8 mouse cellular contexts compared by ENCODE assay signal in genomic region chr3:121500225-121500624, GRCm38 (mm10). TPM values are rescaled to one million over a fixed set of nuclear protein-coding genes. Genes with fewer than 3 reads are reported as not detected.
A peak's percentile ranks its signal among the peaks of the same experiment; 100 is the strongest.
DNase-seq lines count a peak whose midpoint lies in the region; ATAC-seq lines count a peak whose summit lies in the region.

No protein-coding gene starts in this region.

- H3K27ac ChIP-seq in heart, embryonic 11.5 days (ENCODE audit: low read depth, low read length), result no peak overlapping the region
- H3K27ac ChIP-seq in lung, embryonic 16.5 days (ENCODE audit: low read length), result no peak overlapping the region

- peak; percentile 98 for ATAC-seq in CD4-positive, CD25-positive, alpha-beta regulatory T cell, adult 4 months
- no peak for ATAC-seq in heart, embryonic 11.5 days (replicated peaks; ENCODE audit: insufficient number of reproducible peaks, low FRiP score, low TSS enrichment)
- peak; percentile 59; the same call in 1 of the 2 replicates for ATAC-seq in lung, embryonic 16.5 days (ENCODE audit: low read depth)

- H3K9ac ChIP-seq in heart, embryonic 11.5 days (ENCODE audit: low read depth, low read length), result no peak overlapping the region
- H3K9ac ChIP-seq in lung, embryonic 16.5 days (ENCODE audit: low read length), result no peak overlapping the region

- no peaks in the 10 kb centered on the region for H3K36me3 ChIP-seq in heart, embryonic 11.5 days (ENCODE audit: control insufficient read depth, insufficient read depth, low read length)
- no peaks in the 10 kb centered on the region for H3K36me3 ChIP-seq in lung, embryonic 16.5 days (ENCODE audit: control insufficient read depth, insufficient read depth, low read length)

- no peak overlapping the region for H3K4me3 ChIP-seq in heart, embryonic 11.5 days (ENCODE audit: low read depth, low read length)
- no peak overlapping the region for H3K4me3 ChIP-seq in lung, embryonic 16.5 days (ENCODE audit: low read length)

- H3K27me3 ChIP-seq in heart, embryonic 11.5 days (ENCODE audit: control insufficient read depth, insufficient read depth, low read length), result no peaks in the 10 kb centered on the region
- no peaks in the 10 kb centered on the region for H3K27me3 ChIP-seq in lung, embryonic 16.5 days (ENCODE audit: control insufficient read depth, insufficient read depth, low read depth, low read length)

- WGBS in heart, embryonic 11.5 days (ENCODE audit: insufficient replicate concordance), result 47% methylated on average over 10 of the region's 10 CpGs
- 48% methylated on average over 10 of the region's 10 CpGs for WGBS in lung, embryonic 16.5 days

- DNase-seq in adrenal gland, adult (ENCODE audit: inconsistent age in 2 of 2, low spot score in 1 of 2), result peak; percentile 83 to 94
- peak; percentile 82 for DNase-seq in embryo, embryonic 10.5 days (ENCODE audit: low spot score)
- peak; percentile 84 to 87 for DNase-seq in kidney, postnatal 4 days
- peak; percentile 65 for DNase-seq in right cerebral cortex, postnatal 14 days
- peak; percentile 81 for DNase-seq in urinary bladder, postnatal 25 days (ENCODE audit: low spot score)

- no peaks in the 10 kb centered on the region for H3K4me1 ChIP-seq in heart, embryonic 11.5 days (ENCODE audit: control insufficient read depth, insufficient read depth, low read length)
- H3K4me1 ChIP-seq in lung, embryonic 16.5 days (replicated peaks; ENCODE audit: control insufficient read depth, insufficient read depth, low read length), result no peaks in the 10 kb centered on the region; the same call in 1 of the 2 replicates

- H3K4me2 ChIP-seq in heart, embryonic 11.5 days, result 0 out of 2 replicates have a peak overlapping the region, but pooled peaks have one; percentile 3
- H3K4me2 ChIP-seq in lung, embryonic 16.5 days (ENCODE audit: low read depth, low read length), result no peak overlapping the region

- no peaks in the 10 kb centered on the region for H3K9me3 ChIP-seq in heart, embryonic 11.5 days (replicated peaks; ENCODE audit: control insufficient read depth, low read length)
- H3K9me3 ChIP-seq in lung, embryonic 16.5 days (ENCODE audit: control insufficient read depth, low read length), result no peaks in the 10 kb centered on the region

RNA-seq across cellular contexts. Expression of gene Slc44a3, which starts 32.0 kb away (rescaled TPM):
- polyA plus RNA-seq in CD4-positive, CD25-positive, alpha-beta regulatory T cell, adult 4 months (2017; shearing (Covaris generic)), result not detected
- 0.83 and 1.1 TPM in 2 replicates for polyA plus RNA-seq in heart, embryonic 11.5 days (2014; fragmentation: Nextera tagmentation; extraction: Ambion mirVana)
- 24.4 and 28.1 TPM in 2 replicates for polyA plus RNA-seq in lung, embryonic 16.5 days (2015; fragmentation: Nextera tagmentation; extraction: Ambion mirVana)

Comparison
In these comparisons a context has a peak if more than half of its experiments do, and no peak if none do; other contexts are left out.
1. RNA of gene Slc44a3, which starts 32.0 kb away (polyA plus RNA-seq): 24.4 to 28.1 TPM in lung, embryonic 16.5 days; 0.83 to 1.1 TPM in heart, embryonic 11.5 days and not detected in CD4-positive, CD25-positive, alpha-beta regulatory T cell, adult 4 months; every median in the first group is over 10 times any median in the second.
2. Peak in every context shown above with its lines, with median percentiles within 50 percentile points of each other: DNase-seq.